Mouse (Mus musculus) mouse trophoblast stem cell (cell line): ENCODE measurements around the gene Dst.

ENCODE experiments used
- in situ Hi-C, 2 experiments: fragments of 300-500 bp; cut with MseI, MboI; formaldehyde crosslinking; loops; 2 replicates in 1 of 2; 3 replicates in 1 of 2; pipeline ENCODE4 v1.15.1; 2025

Dst gene

GRCm38 (mm10) chr1:33908191-33908962 is at the start of gene Dst:
Gene Dst, plus strand, starts transcription at chr1:33908225.
- in situ Hi-C loops: no loop called here

DNA sequence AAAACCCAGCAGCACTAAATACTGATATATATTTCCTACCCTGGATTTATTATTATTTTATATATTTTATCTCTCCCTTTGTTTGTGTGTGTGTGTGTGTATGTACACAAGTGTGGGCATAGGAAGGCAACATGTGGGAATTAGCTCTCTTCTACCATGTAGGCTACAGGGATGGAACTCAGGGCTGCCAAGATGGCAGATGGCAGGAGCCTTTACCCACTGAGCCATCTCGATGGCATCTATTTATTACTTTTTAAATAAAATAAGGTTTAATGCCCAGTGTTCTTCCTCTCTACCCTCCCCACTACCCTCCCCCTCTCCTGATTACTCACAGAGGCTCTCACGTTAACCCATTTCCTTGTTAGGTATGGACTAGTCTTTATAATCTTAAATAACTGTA is 39.0 kb upstream of the Dst start:
- in situ Hi-C loops: no loop called here

GRCm38 (mm10) chr1:33869437-33869836 is 38.6 kb upstream of the Dst start:
- in situ Hi-C loops: no loop called here

DNA sequence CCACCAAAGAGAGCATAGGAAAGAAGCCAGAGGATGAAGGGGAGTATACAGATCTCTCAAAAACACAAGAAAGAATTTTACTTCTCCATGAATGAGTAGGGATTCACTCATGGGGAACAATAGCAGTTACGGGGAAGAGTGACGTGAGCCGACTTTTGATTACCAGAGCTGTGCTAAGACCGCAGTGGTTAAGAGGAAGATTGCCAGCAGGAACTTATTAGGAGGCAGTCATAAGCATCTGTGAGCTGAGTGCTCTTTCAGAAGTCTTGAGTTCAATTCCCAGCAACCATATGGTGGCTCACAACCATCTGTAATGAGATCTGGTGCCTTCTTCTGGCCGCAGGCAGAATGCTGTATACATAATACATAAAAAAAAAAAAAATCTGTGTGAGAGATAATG is 34.5 kb upstream of the Dst start:
- in situ Hi-C loops: no loop called here

DNA sequence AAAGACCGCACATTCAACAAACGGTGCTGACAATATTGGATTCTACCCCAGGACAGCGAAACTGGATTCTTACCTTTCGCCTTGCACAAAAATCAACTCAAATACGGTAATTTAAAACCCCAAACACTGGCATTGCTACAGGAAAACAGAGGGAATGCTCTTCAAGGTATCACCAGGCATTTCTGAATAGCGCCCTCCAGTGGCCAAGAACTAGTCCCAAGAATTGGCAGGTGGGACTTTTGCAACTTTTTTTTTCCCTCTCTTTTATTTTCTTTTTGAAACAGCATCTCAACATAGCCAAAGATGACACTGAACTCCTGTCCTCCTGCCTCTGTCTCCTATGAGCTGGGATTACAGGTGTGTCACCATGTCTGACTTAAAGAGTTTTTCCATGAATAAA is 32.3 kb upstream of the Dst start:
- in situ Hi-C loops: no loop called here

DNA sequence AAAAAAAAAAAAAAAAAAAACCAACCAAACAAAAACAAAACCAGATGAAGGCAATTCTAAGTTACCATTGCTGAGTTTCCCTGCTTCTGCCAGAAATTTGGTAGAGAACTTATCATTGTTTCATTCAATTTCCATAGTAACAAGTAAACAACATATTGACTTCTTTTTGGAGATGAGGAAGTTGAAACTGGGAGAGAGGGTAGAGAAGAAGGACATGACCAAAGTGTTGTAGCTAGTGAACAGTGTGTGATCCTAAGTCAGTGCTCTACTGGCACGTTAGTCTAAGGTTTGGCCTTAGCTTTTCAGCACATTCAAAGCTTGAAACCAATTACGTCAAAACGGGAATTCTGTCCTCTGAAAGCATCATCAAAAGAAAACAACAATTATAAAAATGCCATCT is 31.6 kb upstream of the Dst start:
- in situ Hi-C loops: no loop called here

DNA sequence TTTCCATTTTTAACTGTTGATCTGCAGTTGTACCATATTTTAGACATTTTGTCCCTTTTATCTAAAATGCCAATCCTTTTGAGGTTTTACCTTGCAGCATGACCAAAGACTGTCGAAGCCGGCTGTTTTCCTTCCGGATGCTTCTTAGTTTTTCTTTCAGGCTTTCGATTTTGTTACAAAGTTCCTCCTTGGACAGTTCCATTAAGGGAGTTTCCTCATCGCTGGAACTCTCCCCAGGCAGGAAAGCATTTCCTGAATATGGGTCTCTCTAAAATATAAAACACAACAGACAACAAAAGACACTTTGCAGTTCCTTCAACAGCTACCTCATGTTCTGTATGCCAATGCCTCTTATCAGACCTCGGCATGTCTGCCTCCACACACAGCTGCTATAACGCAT is 29.9 kb upstream of the Dst start:
- in situ Hi-C loops: no loop called here

DNA sequence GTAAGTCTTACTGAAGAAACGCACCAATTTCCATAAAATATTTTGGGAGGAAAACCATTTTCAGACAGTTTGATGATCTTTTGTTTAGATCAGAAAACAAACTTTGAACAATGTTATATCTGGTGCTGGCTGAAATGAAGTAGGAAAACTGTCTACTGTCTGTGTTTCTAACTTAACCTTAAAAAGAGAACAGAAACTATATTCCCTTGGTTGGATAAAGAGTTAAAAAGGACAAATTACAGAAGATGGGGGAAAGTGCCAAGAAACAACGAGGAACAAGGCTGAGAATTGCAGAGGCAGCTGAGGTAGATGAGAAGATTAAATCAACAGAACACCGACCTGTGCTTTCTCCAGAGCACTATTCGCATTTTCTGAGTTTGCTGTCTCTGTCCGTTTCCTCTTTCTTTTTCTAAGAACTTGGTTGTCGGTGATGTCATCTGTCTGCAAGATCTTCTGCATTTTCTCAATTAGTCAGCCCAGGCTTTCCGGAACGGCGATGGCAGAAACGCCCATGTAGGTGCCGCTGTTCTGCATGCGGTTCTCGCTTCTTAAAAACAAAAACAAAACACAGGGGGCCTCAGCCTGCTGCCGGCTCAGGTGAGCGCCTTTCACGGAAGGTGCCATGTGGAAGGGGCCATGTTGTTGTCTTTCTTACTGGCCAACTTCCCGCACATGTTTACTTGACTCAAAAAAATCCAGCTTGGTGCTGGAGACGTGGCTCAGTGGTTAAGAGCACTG is 24.8 kb upstream of the Dst start:
- in situ Hi-C loops: no loop called here

- in situ Hi-C loops: loop anchor here (5.0 kb wide), 1 partner anchor 70 kb away; no protein-coding TSS in a partner anchor
Measured at GRCm38 (mm10) chr1:33892784-33893183, 15.2 kb upstream of the Dst start.

- in situ Hi-C loops: no loop called here
Measured at GRCm38 (mm10) chr1:33896116-33896515, 11.9 kb upstream of the Dst start.

DNA sequence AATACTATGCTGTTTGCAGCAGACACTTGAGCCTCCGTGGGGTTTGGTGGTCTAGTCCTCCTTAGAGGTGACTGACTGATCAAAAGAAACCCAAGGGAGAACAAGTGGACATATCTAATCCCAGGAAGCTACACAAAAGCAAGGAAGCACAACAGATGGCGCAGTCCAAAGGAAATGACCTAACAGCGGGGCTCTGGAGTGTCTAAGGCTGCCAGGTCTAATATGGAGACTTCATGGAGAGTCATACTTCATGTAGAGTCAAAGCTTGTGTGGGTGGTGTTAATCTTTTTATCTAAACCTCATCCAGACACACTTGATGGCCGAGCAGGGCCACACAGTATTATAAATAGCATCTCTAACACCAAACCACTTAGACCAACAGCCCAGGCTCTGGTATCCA is 11.4 kb upstream of the Dst start:
- in situ Hi-C loops: no loop called here

DNA sequence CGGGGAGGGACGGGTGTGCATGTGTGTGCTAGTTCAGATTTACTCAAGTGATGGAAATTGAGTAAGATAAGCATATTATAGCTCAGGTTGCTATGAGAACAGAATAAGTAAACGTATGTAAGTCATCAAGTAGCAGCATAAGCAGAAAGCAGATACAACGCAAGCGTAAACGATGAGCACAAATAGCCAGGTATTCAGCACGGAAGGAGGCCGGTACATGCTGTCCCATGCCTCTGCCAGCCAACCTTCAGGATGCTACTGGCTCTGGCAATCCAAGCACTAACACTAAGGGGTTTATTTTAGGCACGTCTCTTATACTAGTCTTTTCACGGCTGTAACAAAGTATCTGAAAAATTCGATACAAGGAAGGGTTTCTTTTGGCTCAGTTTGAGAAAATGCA is 10.6 kb upstream of the Dst start:
- in situ Hi-C loops: no loop called here

DNA sequence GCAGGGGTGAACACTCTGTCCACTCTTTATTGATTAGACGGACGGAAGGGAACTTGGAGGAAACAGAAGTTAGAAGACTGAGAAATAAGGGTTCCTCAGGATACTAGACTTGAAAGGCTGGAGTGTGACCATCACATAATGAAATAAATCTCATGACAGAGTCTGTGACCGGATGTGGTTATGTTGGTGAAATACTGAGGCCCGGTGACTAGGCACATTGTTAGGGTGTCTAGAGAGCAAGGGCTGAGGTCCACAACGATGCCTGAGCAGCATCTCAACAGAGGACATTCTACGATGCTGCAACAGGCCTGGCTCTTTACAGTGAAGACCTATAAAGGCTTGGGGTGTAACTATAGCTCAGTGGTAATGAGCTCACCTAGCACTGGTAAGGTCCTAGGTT is 9.7 kb upstream of the Dst start:
- in situ Hi-C loops: no loop called here

- in situ Hi-C loops: no loop called here
Measured at GRCm38 (mm10) chr1:33900175-33900574, 7.8 kb upstream of the Dst start.

- in situ Hi-C loops: no loop called here
Measured at GRCm38 (mm10) chr1:33903587-33903986, 4.4 kb upstream of the Dst start.

DNA sequence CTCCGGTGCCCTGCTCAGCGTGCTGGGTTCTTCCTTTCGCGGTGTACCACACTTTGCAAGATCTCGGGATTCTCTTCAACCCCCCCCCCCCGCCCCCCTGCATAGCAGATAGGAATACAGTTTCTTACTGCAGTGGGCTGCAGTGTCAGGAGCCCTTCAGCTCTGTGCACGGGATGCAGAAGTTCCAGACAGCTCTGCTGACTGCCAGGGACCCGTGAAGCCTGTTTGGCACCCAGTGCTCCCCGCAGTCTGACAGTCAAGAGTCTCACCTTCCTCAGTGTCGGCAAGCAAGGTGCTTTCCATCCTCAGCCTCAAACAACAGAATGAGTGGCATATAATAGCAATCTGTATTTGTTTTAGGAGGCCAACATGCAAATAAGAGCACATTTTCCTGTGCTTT is 1.8 kb upstream of the Dst start:
- in situ Hi-C loops: no loop called here

GRCm38 (mm10) chr1:33906927-33907326 is 1.1 kb upstream of the Dst start:
- in situ Hi-C loops: no loop called here

- in situ Hi-C loops: no loop called here
Measured at GRCm38 (mm10) chr1:33907421-33908190, 419 bp upstream of the Dst start, which contains the start of gene Bend6. Gene Bend6, minus strand, starts transcription at chr1:33907816.

- in situ Hi-C loops: no loop called here
Measured at GRCm38 (mm10) chr1:33911589-33911988, 3.6 kb downstream of the Dst start.

GRCm38 (mm10) chr1:33916554-33916953 is 8.5 kb downstream of the Dst start:
- in situ Hi-C loops: no loop called here

DNA sequence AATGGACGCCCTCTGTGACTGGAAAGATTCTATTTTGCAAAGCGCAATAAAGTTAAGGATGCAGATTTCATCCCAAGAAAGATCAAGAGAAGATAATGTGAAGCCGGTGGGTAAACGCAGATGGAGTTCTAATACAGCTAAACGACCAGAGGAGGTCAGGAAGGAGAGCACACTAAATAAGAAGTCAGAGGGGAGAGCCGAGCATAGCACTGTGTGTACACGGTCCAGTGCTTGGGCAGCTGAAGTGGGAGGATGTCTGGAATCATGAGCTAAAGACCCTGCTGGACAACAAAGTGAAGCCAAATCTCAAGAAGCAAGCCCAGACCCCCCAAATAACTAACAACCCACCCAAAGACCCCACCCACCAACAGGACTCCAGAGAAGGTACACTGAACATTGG is 14.9 kb downstream of the Dst start:
- in situ Hi-C loops: no loop called here

GRCm38 (mm10) chr1:33925283-33925682 is 17.3 kb downstream of the Dst start:
- in situ Hi-C loops: no loop called here
